Mouse (Mus musculus): ENCODE results near the gene Gm47289. TPM values are rescaled to one million over a fixed set of nuclear protein-coding genes. Genes with fewer than 3 reads are reported as not detected.

Gm47289 gene
- total RNA-seq, 2 experiments from 2014 or later: not detected

DNA sequence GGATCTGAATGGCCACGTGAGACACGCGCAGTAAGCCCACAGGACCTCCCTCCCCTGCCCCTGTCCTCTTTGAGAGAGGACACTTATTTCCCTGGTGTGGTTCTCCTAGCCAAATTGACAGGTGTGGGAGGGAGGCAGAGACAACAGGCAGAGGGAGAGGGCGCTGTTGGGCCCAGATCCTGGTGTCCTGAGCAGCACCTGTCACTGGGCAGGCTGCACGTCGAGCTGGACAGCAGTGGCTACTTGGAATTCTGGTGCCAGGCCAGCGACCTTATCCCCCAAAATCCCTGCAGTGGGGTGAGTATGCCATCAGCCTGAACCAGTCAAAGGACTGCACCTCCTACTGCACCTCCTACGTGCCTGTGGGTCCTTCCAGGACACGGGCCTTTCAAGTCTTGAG, 15.6 kb upstream of the Gm47289 start:
- no peak overlapping the region for H3K27ac ChIP-seq
- no peak for TF ChIP-seq CTCF (IDR thresholded peaks at IDR 0.05)
- no peak overlapping the region for H3K4me3 ChIP-seq
- intact Hi-C loops (cut with DNase I): no loop called here
- DNase-seq (ENCODE audit: extremely low spot score in 1 of 2, low spot score in 2 of 2): no peak

DNA sequence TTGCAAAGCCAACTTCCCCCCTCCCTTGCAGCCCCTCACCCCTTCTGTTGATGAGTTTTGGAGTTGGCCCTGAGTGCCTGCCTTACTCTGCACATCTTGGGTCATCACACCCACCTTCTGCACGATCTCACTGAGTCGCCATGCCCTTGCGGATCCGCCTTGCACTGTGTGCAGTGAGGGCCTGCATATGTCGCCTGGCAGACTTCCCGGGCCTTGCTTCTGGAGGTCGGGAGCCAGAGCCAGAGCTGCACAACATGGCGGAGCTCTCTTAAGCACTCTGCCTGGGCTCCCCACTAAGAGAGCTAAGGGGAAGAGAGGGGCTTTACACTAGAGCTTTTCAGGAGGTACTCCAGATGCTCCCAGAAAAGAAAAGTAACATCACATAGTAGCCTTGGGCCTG, 14.3 kb upstream of the Gm47289 start:
- DNase-seq (ENCODE audit: extremely low spot score in 1 of 2, low spot score in 2 of 2): no peak
- no peak for TF ChIP-seq CTCF (IDR thresholded peaks at IDR 0.05)
- intact Hi-C loops (cut with DNase I): no loop called here
- Histone ChIP-seq H3K4me3 (no peak overlapping the region), H3K27ac (no peak overlapping the region)

DNA sequence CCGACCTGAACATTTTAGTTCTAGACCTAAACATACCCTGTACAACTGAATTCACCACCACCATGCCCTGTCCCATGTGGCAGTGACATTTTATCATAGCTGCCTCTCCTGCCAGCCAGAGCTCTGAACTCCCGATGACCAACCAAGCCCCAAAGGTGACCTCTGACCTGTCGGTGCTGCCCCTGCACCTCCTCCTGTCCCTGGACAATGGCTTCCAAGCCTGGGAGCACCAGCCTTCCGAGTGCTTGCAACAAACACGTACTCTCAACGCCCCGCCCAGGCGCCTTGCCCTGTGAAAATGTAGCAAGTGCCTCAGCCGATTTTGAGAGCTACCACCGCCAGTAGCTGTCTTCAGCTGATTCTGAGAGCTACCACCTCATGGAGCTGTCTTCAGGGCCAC, 13.8 kb upstream of the Gm47289 start:
- no peak overlapping the region for H3K4me3 ChIP-seq
- H3K27ac ChIP-seq: no peak overlapping the region
- DNase-seq (ENCODE audit: extremely low spot score in 1 of 2, low spot score in 2 of 2): no peak
- TF ChIP-seq CTCF (IDR thresholded peaks at IDR 0.05): no peak
- intact Hi-C loops (cut with DNase I): no loop called here

- no peak for DNase-seq (ENCODE audit: extremely low spot score in 1 of 2, low spot score in 2 of 2)
- TF ChIP-seq CTCF (IDR thresholded peaks at IDR 0.05): no peak
- intact Hi-C loops (cut with DNase I): no loop called here
- Histone ChIP-seq H3K27ac (no peak overlapping the region), H3K4me3 (no peak overlapping the region)
These were observed 13.3 kb upstream of the Gm47289 start for GRCm38 (mm10) chr9:119145638-119146037.

DNA sequence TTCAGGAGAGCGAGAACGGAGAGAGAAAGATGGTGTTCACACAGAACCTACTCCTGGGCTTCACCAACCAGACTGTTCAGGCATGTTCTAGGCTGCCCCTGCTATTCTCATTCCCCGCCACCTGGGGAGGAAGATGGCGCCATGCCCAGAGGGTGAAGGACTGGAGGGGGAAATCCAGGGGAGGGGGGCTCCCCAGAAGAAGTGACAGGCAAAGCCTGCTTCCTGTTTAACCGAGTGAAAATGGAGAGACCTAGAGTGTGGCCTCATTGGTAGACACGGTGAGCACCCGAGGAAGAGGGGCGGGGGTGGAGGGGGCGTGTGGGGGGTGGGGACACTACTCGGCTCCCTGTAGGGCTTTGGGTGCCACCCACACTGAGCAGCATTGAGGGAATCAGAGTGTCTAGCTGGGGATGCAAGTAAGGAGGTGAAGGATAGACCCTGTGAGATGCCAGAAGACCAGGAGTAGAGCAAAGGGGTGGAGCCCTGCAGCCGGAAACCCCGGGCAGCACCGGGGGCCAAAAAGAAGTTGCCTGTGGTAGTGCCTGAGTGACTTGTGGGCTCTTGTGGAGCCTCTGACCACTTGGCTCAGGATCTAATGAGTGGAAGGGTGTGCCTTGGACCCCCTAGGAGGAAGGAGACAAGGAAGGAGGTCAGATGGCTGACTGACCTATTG, 12.7 kb upstream of the Gm47289 start:
- no peak overlapping the region for H3K27ac ChIP-seq
- no peak for DNase-seq (ENCODE audit: extremely low spot score in 1 of 2, low spot score in 2 of 2)
- intact Hi-C loops (cut with DNase I): no loop called here
- TF ChIP-seq CTCF (IDR thresholded peaks at IDR 0.05): no peak
- no peak overlapping the region for H3K4me3 ChIP-seq

- DNase-seq (ENCODE audit: extremely low spot score in 1 of 2, low spot score in 2 of 2): no peak
- H3K27ac ChIP-seq: no peak overlapping the region
- intact Hi-C loops (cut with DNase I): no loop called here
- no peak overlapping the region for H3K4me3 ChIP-seq
- no peak for TF ChIP-seq CTCF (IDR thresholded peaks at IDR 0.05)
These were observed 9.4 kb upstream of the Gm47289 start for GRCm38 (mm10) chr9:119149601-119150000.

GRCm38 (mm10) chr9:119151751-119152150, 7.2 kb upstream of the Gm47289 start:
- TF ChIP-seq CTCF (IDR thresholded peaks at IDR 0.05): no peak
- intact Hi-C loops (cut with DNase I): loop anchor here (5.0 kb wide), 1 partner anchor 276 kb away; no protein-coding TSS in a partner anchor
- no peak overlapping the region for H3K27ac ChIP-seq
- H3K4me3 ChIP-seq: no peak overlapping the region
- DNase-seq (ENCODE audit: extremely low spot score in 1 of 2, low spot score in 2 of 2): no peak

- DNase-seq (ENCODE audit: extremely low spot score in 1 of 2, low spot score in 2 of 2): no peak
- intact Hi-C loops (cut with DNase I): loop anchor here (5.0 kb wide), 1 partner anchor 197 kb away; no protein-coding TSS in a partner anchor
- TF ChIP-seq CTCF (IDR thresholded peaks at IDR 0.05): no peak
These were observed 3.5 kb upstream of the Gm47289 start for GRCm38 (mm10) chr9:119155416-119155815.

DNA sequence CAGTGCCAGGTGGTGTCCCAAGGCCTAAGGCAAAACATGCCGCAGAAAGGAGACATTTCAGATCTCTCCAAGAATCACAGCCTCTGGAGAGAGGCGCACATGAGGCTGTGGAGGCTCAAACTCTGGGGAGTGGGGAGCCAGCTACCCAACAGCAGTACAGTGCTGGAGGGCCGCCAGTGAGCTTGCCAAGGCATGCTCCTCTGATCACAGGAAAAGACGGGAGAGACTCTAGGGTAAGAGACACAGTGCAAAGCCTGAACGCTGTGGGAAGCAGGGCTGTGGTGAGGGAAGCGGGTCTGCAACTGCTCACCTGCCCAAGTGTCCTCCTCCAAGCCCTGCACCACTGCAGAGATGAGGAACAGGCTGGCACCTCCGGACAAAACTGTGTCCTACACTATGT, 3.1 kb upstream of the Gm47289 start:
- Histone ChIP-seq H3K4me3 (no peak overlapping the region), H3K27ac (no peak overlapping the region)
- DNase-seq (ENCODE audit: extremely low spot score in 1 of 2, low spot score in 2 of 2): no peak
- intact Hi-C loops (cut with DNase I): loop anchor here (5.0 kb wide), 1 partner anchor 196 kb away; no protein-coding TSS in a partner anchor
- no peak for TF ChIP-seq CTCF (IDR thresholded peaks at IDR 0.05)

More at GRCm38 (mm10) chr9:119155416-119155815, 3.5 kb upstream of the Gm47289 start:
- no peak overlapping the region for H3K4me3 ChIP-seq
- no peak overlapping the region for H3K27ac ChIP-seq

DNA sequence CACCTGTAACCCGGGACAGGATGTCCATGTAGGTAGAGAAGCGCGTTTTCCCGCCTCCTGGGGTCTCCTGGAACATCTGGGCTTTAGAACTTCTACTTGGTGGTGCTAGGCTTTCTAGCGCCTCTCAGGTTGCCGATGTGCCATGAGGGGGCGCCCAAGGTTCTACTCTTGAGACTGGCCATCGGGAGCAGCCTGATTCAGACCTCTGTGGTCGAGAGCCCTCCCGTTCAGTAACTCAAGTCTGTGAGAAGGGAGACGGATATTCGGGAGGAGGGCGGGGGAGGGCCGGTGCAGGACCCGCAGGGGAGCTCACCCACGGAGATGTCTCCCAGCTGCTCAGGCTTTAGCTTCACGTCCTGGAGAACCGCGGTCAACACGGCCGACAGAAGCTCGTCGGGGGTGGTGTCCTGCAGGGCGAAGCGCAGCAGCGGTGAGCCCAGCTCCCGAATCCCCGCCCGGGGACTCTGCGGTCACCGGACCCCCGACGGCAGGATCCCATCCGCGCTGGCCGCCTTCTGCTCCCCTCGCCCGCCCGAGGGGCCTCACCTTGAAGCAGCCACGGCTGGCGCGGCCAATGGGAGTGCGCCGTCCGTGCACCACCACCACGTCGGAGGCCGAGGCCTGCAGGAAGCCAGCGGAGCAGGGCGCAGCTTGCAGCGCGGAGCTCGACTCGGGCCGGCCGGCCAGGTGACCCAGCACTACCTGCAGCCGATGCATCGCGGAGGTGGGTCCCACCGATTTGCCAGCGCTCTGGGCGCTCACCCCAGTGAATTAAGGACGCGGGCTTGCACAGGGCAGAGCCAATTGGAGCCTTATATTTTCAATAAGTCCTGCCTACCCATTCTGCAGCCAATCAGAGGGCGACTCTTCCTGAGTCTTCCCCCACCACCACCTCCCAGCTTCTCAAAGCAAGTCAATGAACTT, 2.4 kb upstream of the Gm47289 start, which contains the start of gene Acaa1b:
Acaa1b (minus strand) TSS at position 816 of the 924 bp plus-strand sequence.
- peak; percentile 61 for TF ChIP-seq CTCF (IDR thresholded peaks at IDR 0.05)
- Histone ChIP-seq H3K4me3 (peak within 1 kb of the TSS; percentile 43), H3K27ac (no peak within 1 kb of the TSS)
- intact Hi-C loops (cut with DNase I): loop anchor here (5.0 kb wide), 1 partner anchor 196 kb away; no protein-coding TSS in a partner anchor
- DNase-seq (ENCODE audit: extremely low spot score in 1 of 2, low spot score in 2 of 2): peak; percentile 66 to 72

- Histone ChIP-seq H3K27ac (no peak overlapping the region), H3K4me3 (no peak overlapping the region)
- intact Hi-C loops (cut with DNase I): no loop called here
- no peak for DNase-seq (ENCODE audit: extremely low spot score in 1 of 2, low spot score in 2 of 2)
- no peak for TF ChIP-seq CTCF (IDR thresholded peaks at IDR 0.05)
These were observed 1.7 kb downstream of the Gm47289 start for GRCm38 (mm10) chr9:119160689-119161088.

GRCm38 (mm10) chr9:119164743-119165142, 5.8 kb downstream of the Gm47289 start:
- no peak overlapping the region for H3K4me3 ChIP-seq
- TF ChIP-seq CTCF (IDR thresholded peaks at IDR 0.05): no peak
- intact Hi-C loops (cut with DNase I): no loop called here
- DNase-seq (ENCODE audit: extremely low spot score in 1 of 2, low spot score in 2 of 2): no peak
- H3K27ac ChIP-seq: no peak overlapping the region
